Mouse (Mus musculus) heart, embryonic 15.5 days (tissue): ENCODE results near the gene Gm4969. TPM values are rescaled to one million over a fixed set of nuclear protein-coding genes. Genes with fewer than 3 reads are reported as not detected.

Source experiments
- ATAC-seq: fragments of 200-750 bp; cut with Nextera tagmentation; replicated peaks from 2 replicates; pipeline ENCODE4 v1.8.0; 2017; ENCODE audit warnings: low read depth, moderate TSS enrichment; ENCODE audit not compliant: insufficient number of reproducible peaks, insufficient read depth, low FRiP score
- H3K27ac ChIP-seq: fragments of 300-500 bp; sonication (generic); 2 replicates; pipeline ENCODE4 v1.5.1; 2015; ENCODE audit warnings: mild to moderate bottlenecking, inconsistent platforms
- H3K27me3 ChIP-seq: fragments of 300-500 bp; sonication (generic); 2 replicates; pipeline ENCODE4 v1.6.1; 2015; ENCODE audit warnings: inconsistent platforms
- H3K36me3 ChIP-seq: fragments of 300-500 bp; sonication (generic); 2 replicates; pipeline ENCODE4 v1.6.1; 2015; ENCODE audit warnings: mild to moderate bottlenecking, inconsistent platforms
- H3K4me1 ChIP-seq: fragments of 300-500 bp; sonication (generic); replicated peaks from 2 replicates; pipeline ENCODE4 v1.6.1; 2015; ENCODE audit warnings: inconsistent platforms
- H3K4me2 ChIP-seq: fragments of 300-500 bp; sonication (generic); 2 replicates; pipeline ENCODE4 v1.6.1; 2015; ENCODE audit warnings: inconsistent platforms, mild to moderate bottlenecking, moderate library complexity
- H3K4me3 ChIP-seq: fragments of 300-500 bp; sonication (generic); 2 replicates; pipeline ENCODE4 v1.5.1; 2015; ENCODE audit warnings: mild to moderate bottlenecking, inconsistent platforms
- H3K9ac ChIP-seq: fragments of 300-500 bp; sonication (generic); 2 replicates; pipeline ENCODE4 v1.6.1; 2015; ENCODE audit warnings: mild to moderate bottlenecking, inconsistent platforms
- H3K9me3 ChIP-seq: fragments of 300-500 bp; sonication (generic); replicated peaks from 2 replicates; pipeline ENCODE4 v1.6.1; 2016; ENCODE audit warnings: inconsistent platforms
- WGBS: fragments of 180-500 bp; shearing (Covaris S2); methylation state at CpG from one replicate; pipeline ENCODE4 v1.1.7; 2015; ENCODE audit warnings: mixed read lengths; 5-methylcytosine and 5-hydroxymethylcytosine counted together
- microRNA-seq: library from miRNA; unstranded; fragments of <30 nt; microRNA quantifications from one replicate; pipeline ENCODE4, GENCODE M21; 2016
- polyA plus RNA-seq: library from polyadenylated mRNA; unstranded; fragments of >200 nt; fragmentation: Nextera tagmentation; extraction: Ambion mirVana; gene quantifications from 2 replicates; pipeline ENCODE4 v1.2.1, GENCODE M21; 2015

Gm4969 gene
- polyA plus RNA-seq, 1 experiment from 2014 or later: 0.73 TPM

GRCm38 (mm10) chr7:19052345-19053135 lies 65.6 kb downstream of the Gm4969 start:
- Histone ChIP-seq H3K9me3 (no peaks in the 10 kb centered on the region), H3K4me2 (no peak overlapping the region), H3K4me3 (no peak overlapping the region), H3K36me3 (peaks cover 42% of the 10 kb centered on the region), H3K27ac (no peak overlapping the region), H3K4me1 (peaks cover 10% of the 10 kb centered on the region; the same call in 1 of the 2 replicates), H3K27me3 (no peaks in the 10 kb centered on the region), H3K9ac (no peak overlapping the region)
- 86% methylated on average over 15 of the region's 15 CpGs for WGBS
- ATAC-seq: no peak

GRCm38 (mm10) chr7:19051161-19051560 lies 67.0 kb downstream of the Gm4969 start:
- Histone ChIP-seq H3K36me3 (peaks cover 56% of the 10 kb centered on the region), H3K9me3 (no peaks in the 10 kb centered on the region), H3K27ac (no peak overlapping the region), H3K4me2 (no peak overlapping the region), H3K4me1 (peaks cover 10% of the 10 kb centered on the region; the same call in 1 of the 2 replicates), H3K9ac (no peak overlapping the region), H3K4me3 (no peak overlapping the region), H3K27me3 (no peaks in the 10 kb centered on the region)
- no peak for ATAC-seq
- 58% methylated on average over 4 of the region's 4 CpGs for WGBS

GRCm38 (mm10) chr7:19050172-19050571 lies 68.0 kb downstream of the Gm4969 start:
- H3K36me3 ChIP-seq: peaks cover 65% of the 10 kb centered on the region
- ATAC-seq: no peak
- no peak overlapping the region for H3K9ac ChIP-seq
- WGBS: 87% methylated on average over 8 of the region's 8 CpGs
- no peak overlapping the region for H3K4me2 ChIP-seq
- H3K9me3 ChIP-seq: no peaks in the 10 kb centered on the region
- H3K4me3 ChIP-seq: no peak overlapping the region
- H3K4me1 ChIP-seq: peaks cover 10% of the 10 kb centered on the region; the same call in 1 of the 2 replicates
- no peaks in the 10 kb centered on the region for H3K27me3 ChIP-seq
- H3K27ac ChIP-seq: no peak overlapping the region

- Histone ChIP-seq H3K9me3 (no peaks in the 10 kb centered on the region), H3K27ac (no peak overlapping the region), H3K4me1 (0 out of 2 replicates have a peak, but pooled peaks cover 4% of the 10 kb centered on the region), H3K36me3 (peaks cover 75% of the 10 kb centered on the region), H3K4me3 (no peak overlapping the region), H3K9ac (no peak overlapping the region), H3K4me2 (no peak overlapping the region), H3K27me3 (no peaks in the 10 kb centered on the region)
- no peak for ATAC-seq
- 87% methylated on average over 5 of the region's 5 CpGs for WGBS
Measured at GRCm38 (mm10) chr7:19049252-19049651, 68.9 kb downstream of the Gm4969 start.

Small RNA genes within 50 kb of the gene (microRNA-seq; reads per million reads assigned to microRNA genes)
- 0.63 reads per million for gene Mir3100

Other genes starting within 250 kb of the Gm4969 start
- 1.6 and 3.0 TPM in 2 replicates for gene Pglyrp1, start 247.0 kb downstream of the Gm4969 start, polyA plus RNA-seq
- gene Ccdc61, start 208.0 kb downstream of the Gm4969 start, polyA plus RNA-seq: 20.6 and 26.8 TPM in 2 replicates
- gene Nova2, start 192.5 kb downstream of the Gm4969 start, polyA plus RNA-seq: 0.53 and 0.79 TPM in 2 replicates
- not detected in 2 replicates for gene Nanos2, start 131.0 kb downstream of the Gm4969 start, polyA plus RNA-seq
- gene Mypop, start 127.1 kb downstream of the Gm4969 start, polyA plus RNA-seq: 2.2 and 2.3 TPM in 2 replicates
- gene Irf2bp1, start 114.3 kb downstream of the Gm4969 start, polyA plus RNA-seq: 11.5 and 17.6 TPM in 2 replicates
- gene Foxa3, start 94.8 kb downstream of the Gm4969 start, polyA plus RNA-seq: 0.14 and 0.61 TPM in 2 replicates
- gene Sympk, start 94.0 kb downstream of the Gm4969 start, polyA plus RNA-seq: 19.6 and 27.3 TPM in 2 replicates
- gene Rsph6a, start 63.7 kb downstream of the Gm4969 start, polyA plus RNA-seq: not detected in 2 replicates
- gene Dmwd, start 42.1 kb downstream of the Gm4969 start, polyA plus RNA-seq: 14.2 and 20.0 TPM in 2 replicates
- 51.9 and 57.3 TPM in 2 replicates for gene Dmpk, start 34.5 kb downstream of the Gm4969 start, polyA plus RNA-seq
- 4.9 and 6.7 TPM in 2 replicates for gene Six5, start 23.8 kb downstream of the Gm4969 start, polyA plus RNA-seq
- gene Fbxo46, start 1.5 kb upstream of the Gm4969 start, polyA plus RNA-seq: 7.3 and 9.6 TPM in 2 replicates
- gene Qpctl, start 30.9 kb upstream of the Gm4969 start, polyA plus RNA-seq: 8.8 and 10.0 TPM in 2 replicates
- gene Snrpd2, start 31.4 kb upstream of the Gm4969 start, polyA plus RNA-seq: 93.2 and 96.6 TPM in 2 replicates
- gene Gipr, start 47.8 kb upstream of the Gm4969 start, polyA plus RNA-seq: 73.8 and 73.9 TPM in 2 replicates
- gene Eml2, start 58.1 kb upstream of the Gm4969 start, polyA plus RNA-seq: 18.9 and 21.0 TPM in 2 replicates
- 2.1 and 2.2 TPM in 2 replicates for gene Gpr4, start 94.2 kb upstream of the Gm4969 start, polyA plus RNA-seq
- gene Opa3, start 110.0 kb upstream of the Gm4969 start, polyA plus RNA-seq: 33.8 and 37.9 TPM in 2 replicates
- 81.2 and 81.6 TPM in 2 replicates for gene Vasp, start 153.4 kb upstream of the Gm4969 start, polyA plus RNA-seq
- gene Ppm1n, start 161.7 kb upstream of the Gm4969 start, polyA plus RNA-seq: 0.11 and 0.16 TPM in 2 replicates
- gene Rtn2, start 164.3 kb upstream of the Gm4969 start, polyA plus RNA-seq: 27.2 TPM in 2 replicates
- 0.20 and 0.47 TPM in 2 replicates for gene Fosb, start 191.7 kb upstream of the Gm4969 start, polyA plus RNA-seq
- 59.8 and 60.3 TPM in 2 replicates for gene Ercc1, start 226.4 kb upstream of the Gm4969 start, polyA plus RNA-seq
- gene Cd3eap, start 241.1 kb upstream of the Gm4969 start, polyA plus RNA-seq: 13.6 and 15.5 TPM in 2 replicates
- 13.5 and 14.4 TPM in 2 replicates for gene Ppp1r13l, start 241.4 kb upstream of the Gm4969 start, polyA plus RNA-seq